Mouse (Mus musculus) liver, embryonic 14.5 days (tissue): Measurements from ENCODE around the gene Tpx2.

Source experiments
- CTCF ChIP-seq: IDR thresholded peaks from 2 replicates; pipeline ENCODE4 v1.5.1; 2016; ENCODE audit warnings: antibody characterized with exemption, low read depth, control low read depth
- EP300 ChIP-seq: IDR thresholded peaks from 2 replicates; pipeline ENCODE4 v1.6.1; 2016; ENCODE audit warnings: antibody characterized with exemption, low read depth

DNA sequence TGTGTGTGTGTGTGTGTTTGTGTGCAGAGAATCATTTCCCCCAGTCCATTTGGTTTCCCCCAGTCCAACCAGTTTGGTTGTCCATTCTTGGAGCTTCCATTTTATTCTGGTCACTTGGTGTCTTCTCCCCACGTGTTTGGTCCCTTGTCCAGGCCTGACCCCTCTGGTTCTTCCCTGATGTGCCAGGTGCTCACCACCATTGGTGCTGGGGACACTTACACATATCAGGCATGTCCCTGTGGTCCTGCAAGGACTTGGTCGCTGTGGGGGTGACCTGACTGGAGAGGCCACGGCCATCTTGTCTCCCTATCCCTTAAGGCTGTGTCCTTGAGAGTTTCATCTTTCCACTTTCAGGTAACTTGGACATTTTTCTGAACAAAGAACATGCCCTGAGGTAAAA lies 49.2 kb downstream of the Tpx2 start:
- TF ChIP-seq CTCF (no peak), EP300 (no peak)
